Mouse (Mus musculus) mouse embryonic stem cell (cell line): ENCODE results near the gene Eif2d.

Source experiments
- in situ Hi-C, 2 experiments: fragments of 300-500 bp; cut with MboI; formaldehyde crosslinking; loops; 1 replicate in 1 of 2; 3 replicates in 1 of 2; pipeline ENCODE4 v1.14.3; 2019 to 2020; ENCODE audit warnings: low sequenced_read_pairs in 2 of 2, low pct_unique_long_range_greater_than_20kb in 1 of 2, mixed read lengths in 1 of 2; ENCODE audit not compliant: unreplicated experiment in 1 of 2

Gene Eif2d

GRCm38 (mm10) chr1:131178083-131178482 lies 25.1 kb downstream of the Eif2d start:
- in situ Hi-C loops = no loop called here

DNA sequence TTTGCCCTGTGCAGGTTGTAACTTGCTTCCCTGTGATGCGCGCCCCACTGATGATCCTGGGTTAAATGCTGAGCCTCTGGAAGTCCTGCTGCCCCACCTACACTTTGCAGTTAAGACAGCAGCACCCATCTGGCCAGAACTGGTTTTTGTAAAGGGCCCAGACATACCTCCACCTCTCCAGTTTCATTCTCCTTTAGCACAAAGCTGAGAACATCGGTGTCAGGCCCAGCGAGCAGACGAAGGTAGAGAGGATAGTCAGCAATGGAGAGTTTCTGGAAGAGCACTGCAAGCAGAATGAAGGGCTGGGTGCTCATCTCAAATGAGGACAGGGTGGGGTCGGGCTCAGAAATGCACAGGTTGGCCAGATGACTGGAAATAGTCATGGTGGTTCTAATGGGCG lies 27.4 kb downstream of the Eif2d start:
- in situ Hi-C loops = loop anchor here (5.0 kb wide), 1 partner anchor 82 kb away; no protein-coding TSS in a partner anchor

DNA sequence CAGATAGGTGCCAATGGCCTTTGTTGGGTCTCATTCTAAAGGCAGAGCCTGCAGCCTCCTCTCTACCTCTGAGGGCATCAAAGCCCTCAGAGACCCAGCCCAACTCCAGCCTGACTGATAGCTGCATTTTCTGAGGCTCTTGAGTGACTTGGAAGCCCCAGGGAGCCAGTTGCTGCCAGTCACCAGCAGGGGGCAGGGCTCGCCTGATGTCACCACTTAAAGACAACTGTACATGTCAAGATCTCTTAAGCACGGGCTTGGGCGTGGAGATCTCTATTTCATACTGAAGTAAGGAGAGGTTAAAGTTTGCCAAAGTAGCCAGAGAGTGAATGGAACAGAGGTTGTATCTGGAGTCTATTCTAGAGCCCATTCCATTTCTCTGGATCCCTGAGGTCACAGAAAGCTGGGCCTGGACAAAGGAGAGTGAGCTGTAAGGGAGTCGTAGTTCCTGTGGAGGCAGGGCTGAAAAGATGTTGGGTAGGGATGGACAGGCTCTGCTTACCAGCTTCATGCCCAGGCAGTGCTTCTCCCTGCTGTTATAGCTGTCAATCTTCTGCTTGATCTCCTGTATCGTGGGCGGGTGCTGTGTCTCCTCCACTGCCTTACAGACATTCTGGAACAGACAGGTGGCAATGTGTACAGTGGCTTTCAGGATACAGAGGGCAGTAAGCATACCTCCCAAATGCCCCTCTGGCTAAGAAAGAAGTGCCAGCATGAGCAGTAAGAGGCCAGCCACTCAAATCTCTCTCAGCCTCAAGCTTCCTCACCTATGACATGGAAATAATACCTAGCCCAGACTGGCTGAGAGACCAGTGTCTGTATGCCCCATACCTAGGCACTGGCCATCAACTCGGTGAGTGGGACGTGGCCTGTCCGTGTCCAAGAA lies 28.9 kb downstream of the Eif2d start:
- in situ Hi-C loops = loop anchor here (5.0 kb wide), 1 partner anchor 80 kb away; no protein-coding TSS in a partner anchor

DNA sequence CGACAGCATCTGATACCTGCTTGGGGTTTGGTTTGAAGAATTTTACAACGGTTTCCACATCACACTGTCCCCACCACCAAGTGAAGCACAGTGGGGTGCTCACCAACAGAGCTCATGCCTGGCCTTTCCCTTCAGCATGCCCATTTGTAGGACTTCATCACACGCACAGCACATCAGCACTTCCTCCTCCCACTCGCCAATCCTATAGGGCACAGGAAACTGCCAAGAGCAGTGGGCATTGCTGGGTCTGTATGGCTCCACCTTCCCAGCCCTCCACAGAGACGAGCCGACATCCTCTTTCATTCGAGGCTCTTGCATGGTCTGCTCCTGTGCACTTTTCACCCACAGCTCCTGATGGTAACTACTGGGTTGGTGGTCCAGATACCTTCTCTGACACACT lies 30.2 kb downstream of the Eif2d start:
- in situ Hi-C loops = loop anchor here (5.0 kb wide), 1 partner anchor 79 kb away; no protein-coding TSS in a partner anchor

DNA sequence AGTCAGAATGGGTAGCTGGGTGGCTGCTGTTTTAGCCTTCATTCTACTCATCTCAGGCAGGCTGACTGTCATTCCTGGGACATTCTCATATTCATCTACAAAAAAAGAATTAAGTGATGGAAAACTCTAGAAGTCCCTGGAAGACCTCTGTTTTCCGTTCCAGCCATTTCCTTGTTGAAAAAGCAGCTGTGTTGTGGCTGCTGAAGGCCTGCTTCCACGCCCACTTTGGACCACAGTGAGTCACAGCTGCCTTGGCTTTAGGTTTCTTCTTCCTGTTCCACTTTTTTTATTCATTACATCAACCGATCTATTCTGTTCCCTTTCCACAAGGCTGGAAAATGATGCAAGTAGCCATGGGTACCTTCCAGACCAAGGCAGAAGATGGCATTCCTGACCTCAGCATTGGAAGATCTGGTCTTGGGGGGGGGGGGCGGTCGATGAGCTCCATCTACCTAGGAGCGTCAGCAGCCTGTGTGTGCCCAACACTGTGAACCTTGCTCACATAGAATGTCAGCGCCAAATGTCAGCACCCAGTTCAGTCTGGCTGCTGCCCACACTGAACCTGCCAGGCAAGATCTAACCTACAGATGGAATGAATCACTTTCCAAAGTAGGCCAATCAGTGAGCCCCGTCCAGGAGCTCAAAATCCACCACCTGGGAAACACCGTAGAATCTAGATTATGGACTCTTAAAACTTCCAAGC lies 31.4 kb downstream of the Eif2d start:
- in situ Hi-C loops = loop anchor here (5.0 kb wide), 1 partner anchor 78 kb away; no protein-coding TSS in a partner anchor

GRCm38 (mm10) chr1:131184956-131185660 lies 32.1 kb downstream of the Eif2d start:
- in situ Hi-C loops = loop anchor here (5.0 kb wide), 1 partner anchor 77 kb away; no protein-coding TSS in a partner anchor

- in situ Hi-C loops = no loop called here
Observed at GRCm38 (mm10) chr1:131185821-131186506, 33.0 kb downstream of the Eif2d start.

DNA sequence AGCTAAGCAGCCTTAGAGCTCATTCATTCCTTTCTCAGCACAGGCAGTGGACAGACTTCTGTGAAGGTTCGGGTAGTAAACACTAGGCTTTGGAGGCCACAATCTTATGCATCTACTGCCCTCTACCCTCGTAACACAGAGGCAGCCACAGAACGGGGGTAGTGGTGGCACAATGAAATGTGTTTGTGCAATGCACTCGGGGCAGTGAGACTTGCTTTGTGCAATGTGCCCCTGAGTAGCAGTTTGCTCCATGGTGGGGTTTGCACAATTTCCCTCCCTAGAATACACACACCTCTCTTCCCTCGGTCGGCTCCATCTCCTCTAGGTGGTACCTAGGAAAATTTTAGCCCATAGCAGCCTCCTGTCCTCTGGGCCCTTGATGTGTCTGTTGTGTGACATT lies 34.0 kb downstream of the Eif2d start:
- in situ Hi-C loops = no loop called here

DNA sequence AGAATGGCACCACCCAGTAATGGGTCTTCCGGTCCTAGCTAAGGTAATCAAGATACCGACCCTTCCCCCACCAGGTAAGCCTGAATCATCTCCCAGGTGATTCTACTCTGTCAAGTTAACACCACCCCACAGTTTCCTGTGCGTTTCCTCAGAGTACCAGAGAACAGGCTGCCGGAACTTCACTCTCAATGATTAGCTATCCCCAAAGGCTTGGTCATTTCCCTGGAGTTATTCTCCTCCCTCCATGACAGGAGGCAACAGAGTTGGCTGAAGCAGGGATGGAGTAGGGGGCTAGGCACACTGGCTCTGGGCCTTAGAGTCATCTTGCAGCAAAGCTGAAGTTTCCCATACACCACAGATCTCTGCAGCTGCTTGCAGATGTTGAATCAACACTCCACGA lies 34.9 kb downstream of the Eif2d start:
- in situ Hi-C loops = no loop called here

DNA sequence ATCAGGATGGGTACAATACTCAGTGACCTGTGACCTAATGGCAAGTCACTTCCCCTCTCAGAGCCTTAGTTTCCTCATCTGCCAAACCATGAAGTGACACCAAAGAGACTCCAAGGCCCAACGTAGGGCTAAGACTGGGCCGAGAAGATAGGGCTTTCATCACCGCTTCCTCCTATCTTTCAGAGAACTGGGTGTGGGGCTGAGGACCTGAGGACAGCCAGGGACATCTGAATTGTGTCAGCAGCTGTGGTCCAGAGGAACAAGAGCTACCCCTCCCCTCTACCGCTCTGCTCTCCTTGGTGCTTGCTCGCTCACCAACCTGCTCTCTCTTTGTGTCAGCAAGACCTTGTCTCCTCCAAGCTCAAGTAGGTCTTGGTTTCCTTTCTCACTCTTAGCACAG lies 35.7 kb downstream of the Eif2d start:
- in situ Hi-C loops = no loop called here

GRCm38 (mm10) chr1:131193746-131194145 lies 40.8 kb downstream of the Eif2d start:
- in situ Hi-C loops = no loop called here

GRCm38 (mm10) chr1:131195653-131196052 lies 42.7 kb downstream of the Eif2d start:
- in situ Hi-C loops = no loop called here

- in situ Hi-C loops = no loop called here
Observed at GRCm38 (mm10) chr1:131196107-131196506, 43.1 kb downstream of the Eif2d start.

- in situ Hi-C loops = no loop called here
Observed at GRCm38 (mm10) chr1:131198417-131198960, 45.5 kb downstream of the Eif2d start.

DNA sequence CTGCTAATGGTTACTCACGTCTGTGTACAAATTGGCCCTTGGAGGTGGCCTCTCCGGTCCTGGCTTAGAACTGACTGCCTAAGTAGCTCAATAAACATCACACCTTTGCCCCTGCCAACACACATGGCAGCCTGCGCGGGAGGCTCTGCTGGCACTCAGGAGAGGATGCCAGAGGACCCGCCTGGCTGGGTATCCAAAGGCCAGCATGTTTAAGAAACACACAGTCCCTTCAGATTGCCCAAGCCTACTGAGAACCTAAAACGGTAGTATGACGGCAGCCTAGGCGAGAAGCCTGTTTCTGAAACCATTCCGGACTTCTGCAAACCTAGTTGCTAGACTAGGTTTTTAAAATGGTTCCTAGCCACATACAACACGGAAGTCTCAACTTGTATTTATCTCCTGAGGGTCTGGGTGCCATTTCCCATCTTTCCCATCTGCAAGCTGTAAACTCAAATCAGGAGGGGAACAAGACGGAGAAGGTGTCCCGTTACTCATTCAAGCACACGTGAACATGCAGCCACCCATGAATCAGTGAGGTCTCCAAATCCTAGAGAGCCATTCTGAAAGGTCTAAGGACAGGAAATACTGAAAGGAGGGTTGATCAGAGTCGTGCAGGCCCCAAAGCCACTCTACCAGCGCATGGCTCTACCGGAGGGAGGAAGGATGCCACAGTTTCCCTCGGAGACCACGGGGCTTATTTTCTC lies 46.3 kb downstream of the Eif2d start:
- in situ Hi-C loops = no loop called here

GRCm38 (mm10) chr1:131199976-131200375 lies 47.0 kb downstream of the Eif2d start:
- in situ Hi-C loops = no loop called here

DNA sequence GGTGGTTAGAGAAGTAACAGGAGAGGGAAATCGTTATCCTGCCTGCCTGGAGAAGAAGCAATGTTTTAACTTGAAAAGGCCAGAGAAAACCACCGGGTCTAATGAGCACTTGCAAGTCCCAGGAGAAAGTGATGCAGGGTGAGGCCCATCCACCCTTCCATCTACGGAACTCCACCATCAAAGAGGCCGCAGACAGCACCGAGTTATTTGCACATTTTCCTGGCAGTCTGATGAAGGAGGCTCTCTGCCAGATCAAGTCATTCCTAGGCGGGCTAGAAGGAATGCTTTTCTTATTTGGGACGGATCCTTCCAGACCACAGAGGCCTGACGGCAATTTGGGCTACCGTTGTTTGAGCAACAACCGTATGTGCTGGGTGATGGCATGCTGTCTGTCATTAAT lies 47.6 kb downstream of the Eif2d start:
- in situ Hi-C loops = no loop called here

- in situ Hi-C loops = no loop called here
Observed at GRCm38 (mm10) chr1:131201391-131201790, 48.4 kb downstream of the Eif2d start.
